In the genomic region with DNA sequence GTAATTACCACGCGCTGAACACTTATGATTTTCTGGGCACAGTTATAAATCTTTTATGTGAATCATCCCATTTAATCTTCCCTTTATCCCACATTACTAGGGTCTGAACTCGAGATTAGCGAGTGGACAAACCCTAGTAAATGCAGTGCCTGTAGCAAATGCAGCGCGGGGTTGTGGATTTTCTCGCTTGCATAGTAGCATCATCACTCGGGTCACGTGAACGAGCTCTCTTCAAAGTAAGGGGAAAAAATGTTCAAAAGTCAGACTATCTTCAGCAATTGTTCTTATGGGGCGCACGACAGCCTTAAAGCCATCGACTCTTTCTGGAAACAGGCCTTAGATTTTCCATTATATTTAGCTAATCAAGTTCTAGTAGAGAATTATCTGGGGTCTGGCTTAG, we compare ENCODE assay signal across 8 mouse cellular contexts. TPM values are rescaled to one million over a fixed set of nuclear protein-coding genes. Genes with fewer than 3 reads are reported as not detected.
DNase-seq lines count a peak whose midpoint lies in the region; ATAC-seq and TF ChIP-seq lines count a peak whose summit lies in the region.

No protein-coding gene starts in this region.

- H3K27ac ChIP-seq in left cerebral cortex, adult 2 months: peak overlapping the region; percentile 95
- peak overlapping the region; percentile 94; the same call in 1 of the 2 replicates for H3K27ac ChIP-seq in forebrain, embryonic 10.5 days
- H3K27ac ChIP-seq in limb, embryonic 10.5 days: 0 out of 2 replicates have a peak overlapping the region, but pooled peaks have one; percentile 95
- H3K27ac ChIP-seq in neural tube, embryonic 14.5 days (ENCODE audit: low read depth, low read length): peak overlapping the region; percentile 96; the same call in 1 of the 2 replicates

- H3K9me3 ChIP-seq in forebrain, embryonic 10.5 days: no peaks in the 10 kb centered on the region
- H3K9me3 ChIP-seq in limb, embryonic 10.5 days (replicated peaks): no peaks in the 10 kb centered on the region
- no peaks in the 10 kb centered on the region for H3K9me3 ChIP-seq in neural tube, embryonic 14.5 days (ENCODE audit: control insufficient read depth, low read length)

- no peak for TF ChIP-seq CTCF in left cerebral cortex, adult 2 months (IDR thresholded peaks at IDR 0.05)

- H3K36me3 ChIP-seq in forebrain, embryonic 10.5 days (replicated peaks): peaks cover 19% of the 10 kb centered on the region
- peaks cover 18% of the 10 kb centered on the region for H3K36me3 ChIP-seq in limb, embryonic 10.5 days
- H3K36me3 ChIP-seq in neural tube, embryonic 14.5 days (ENCODE audit: control insufficient read depth, insufficient read depth, low read length): peaks cover 5% of the 10 kb centered on the region; the same call in 1 of the 2 replicates

- intact Hi-C loops in left cerebral cortex, adult 2 months (cut with DNase I): loop anchor here (2.0 kb wide), 2 partner anchors 39 to 47 kb away; a partner anchor contains a TSS
- intact Hi-C loops in left cerebral cortex, postnatal 10 days (cut with DNase I): loop anchor here (5.0 kb wide), 1 partner anchor 40 kb away; no protein-coding TSS in a partner anchor

- peaks cover 30% of the 10 kb centered on the region for H3K4me1 ChIP-seq in forebrain, embryonic 10.5 days
- H3K4me1 ChIP-seq in limb, embryonic 10.5 days: peaks cover 22% of the 10 kb centered on the region
- peaks cover 22% of the 10 kb centered on the region for H3K4me1 ChIP-seq in neural tube, embryonic 14.5 days (ENCODE audit: control insufficient read depth, insufficient read depth, low read length)

- peak overlapping the region; percentile 96; the same call in 1 of the 2 replicates for H3K9ac ChIP-seq in neural tube, embryonic 14.5 days (replicated peaks; ENCODE audit: low read depth, low read length)

- H3K4me3 ChIP-seq in left cerebral cortex, adult 2 months: peak overlapping the region; percentile 92
- peak overlapping the region; percentile 94 for H3K4me3 ChIP-seq in forebrain, embryonic 10.5 days
- H3K4me3 ChIP-seq in limb, embryonic 10.5 days: peak overlapping the region; percentile 99
- peak overlapping the region; percentile 94 for H3K4me3 ChIP-seq in neural tube, embryonic 14.5 days (ENCODE audit: low read depth, low read length)

- H3K4me2 ChIP-seq in neural tube, embryonic 14.5 days (ENCODE audit: low read depth, low read length): peak overlapping the region; percentile 66

- WGBS in forebrain, embryonic 10.5 days: 82% methylated on average over 13 of the region's 13 CpGs
- WGBS in limb, embryonic 10.5 days: 84% methylated on average over 13 of the region's 13 CpGs
- WGBS in neural tube, embryonic 14.5 days: 73% methylated on average over 13 of the region's 13 CpGs

- H3K27me3 ChIP-seq in forebrain, embryonic 10.5 days (ENCODE audit: poor library complexity, severe bottlenecking): no peaks in the 10 kb centered on the region
- H3K27me3 ChIP-seq in limb, embryonic 10.5 days (ENCODE audit: low read depth, poor library complexity, severe bottlenecking): no peaks in the 10 kb centered on the region
- H3K27me3 ChIP-seq in neural tube, embryonic 14.5 days (ENCODE audit: control insufficient read depth, insufficient read depth, low read length): no peaks in the 10 kb centered on the region

- DNase-seq in left cerebral cortex, adult 2 months (ENCODE audit: extremely low spot score in 1 of 2, low spot score in 2 of 2): peak in 1 of 2 experiments; percentile 22
- no peak for DNase-seq in left cerebral cortex, postnatal 10 days (ENCODE audit: extremely low spot score in 1 of 2, low spot score in 2 of 2)
- DNase-seq in forebrain, embryonic 10.5 days (ENCODE audit: extremely low spot score, low spot score): no peak
- no peak for DNase-seq in limb, embryonic 10.5 days (ENCODE audit: low spot score)
- DNase-seq in Muller cell, postnatal 12 days (ENCODE audit: inconsistent ontology term): no peak
- no peak for DNase-seq in right cerebral cortex, postnatal 4 days
- no peak for DNase-seq in spleen, postnatal 14 days (ENCODE audit: low spot score in 2 of 2)

- no peak for ATAC-seq in neural tube, embryonic 14.5 days (ENCODE audit: low read depth)

RNA-seq across cellular contexts. Expression of a gene that starts 1.0 kb away (rescaled TPM):
- total RNA-seq in left cerebral cortex, adult 2 months (2021): 10 to 100 TPM; 87.7 to 91.9 TPM
- 100 to 1,000 TPM; 110 to 118 TPM for total RNA-seq in left cerebral cortex, postnatal 10 days (2021)
- polyA plus RNA-seq in forebrain, embryonic 10.5 days (2016; fragmentation: Nextera tagmentation; extraction: Ambion mirVana): 74.6 and 78.8 TPM in 2 replicates
- polyA plus RNA-seq in limb, embryonic 10.5 days (2016; fragmentation: Nextera tagmentation; extraction: Ambion mirVana): 76.8 and 78.2 TPM in 2 replicates
- polyA plus RNA-seq in neural tube, embryonic 14.5 days (2014; fragmentation: Nextera tagmentation; extraction: Ambion mirVana): 131 and 141 TPM in 2 replicates

RNA-seq across cellular contexts. Expression of a gene that starts 43.3 kb away (rescaled TPM):
- total RNA-seq in left cerebral cortex, adult 2 months (2021): 10 to 100 TPM; 19.8 to 22.4 TPM
- 10 to 100 TPM; 24.5 to 25.5 TPM for total RNA-seq in left cerebral cortex, postnatal 10 days (2021)
- polyA plus RNA-seq in forebrain, embryonic 10.5 days (2016; fragmentation: Nextera tagmentation; extraction: Ambion mirVana): 29.1 and 29.9 TPM in 2 replicates
- polyA plus RNA-seq in limb, embryonic 10.5 days (2016; fragmentation: Nextera tagmentation; extraction: Ambion mirVana): 28.9 and 29.4 TPM in 2 replicates
- polyA plus RNA-seq in neural tube, embryonic 14.5 days (2014; fragmentation: Nextera tagmentation; extraction: Ambion mirVana): 15.0 and 22.9 TPM in 2 replicates

RNA-seq across cellular contexts. Expression of a gene that starts 47.7 kb away (rescaled TPM):
- total RNA-seq in left cerebral cortex, adult 2 months (2021): 10 to 100 TPM; 47.7 to 49.1 TPM
- 10 to 100 TPM; 50.8 to 52.2 TPM for total RNA-seq in left cerebral cortex, postnatal 10 days (2021)
- polyA plus RNA-seq in forebrain, embryonic 10.5 days (2016; fragmentation: Nextera tagmentation; extraction: Ambion mirVana): 73.7 and 74.4 TPM in 2 replicates
- polyA plus RNA-seq in limb, embryonic 10.5 days (2016; fragmentation: Nextera tagmentation; extraction: Ambion mirVana): 71.0 and 82.1 TPM in 2 replicates
- polyA plus RNA-seq in neural tube, embryonic 14.5 days (2014; fragmentation: Nextera tagmentation; extraction: Ambion mirVana): 54.6 and 56.7 TPM in 2 replicates
